ENCODE assay signal across 8 mouse cellular contexts in genomic region chr11:59483212-59483611, GRCm38 (mm10). TPM values are rescaled to one million over a fixed set of nuclear protein-coding genes. Genes with fewer than 3 reads are reported as not detected.
DNase-seq lines count a peak whose midpoint lies in the region; ATAC-seq lines count a peak whose summit lies in the region.

No protein-coding gene starts in this region.

- H3K4me1 ChIP-seq in intestine, embryonic 15.5 days (replicated peaks) = no peaks in the 10 kb centered on the region

- WGBS in intestine, embryonic 15.5 days = 6% methylated on average over 2 of the region's 2 CpGs

- H3K27ac ChIP-seq in intestine, embryonic 15.5 days = no peak overlapping the region

- no peak overlapping the region for H3K9ac ChIP-seq in intestine, embryonic 15.5 days

- no peak overlapping the region for H3K4me2 ChIP-seq in intestine, embryonic 15.5 days (replicated peaks)

- DNase-seq in gastrocnemius, postnatal 10 days = peak; percentile 45
- no peak for DNase-seq in gastrocnemius, postnatal 36 days
- peak; percentile 46 for DNase-seq in right cerebral cortex, postnatal 14 days
- no peak for DNase-seq in right cerebral cortex, postnatal 25 days
- DNase-seq in c-Kit-negative CD71-positive TER-119-positive erythroid progenitor cells, embryonic 14.5 days (ENCODE audit: low read depth, low spot score) = peak; percentile 26
- peak; percentile 62 for DNase-seq in lung, postnatal 25 days (ENCODE audit: low spot score)

- H3K36me3 ChIP-seq in intestine, embryonic 15.5 days = peaks cover 16% of the 10 kb centered on the region; the same call in 1 of the 2 replicates

- H3K4me3 ChIP-seq in intestine, embryonic 15.5 days (replicated peaks) = no peak overlapping the region

- peak; percentile 6; the same call in 1 of the 2 replicates for ATAC-seq in intestine, embryonic 15.5 days
- ATAC-seq in megakaryocyte-erythroid progenitor cell, adult 5-6 weeks (replicated peaks; ENCODE audit: low FRiP score, low TSS enrichment, poor library complexity, severe bottlenecking) = no peak

- intact Hi-C loops in gastrocnemius, postnatal 36 days (cut with DNase I) = loop anchor here (2.0 to 5.0 kb wide), 2 partner anchors 180 to 241 kb away; no protein-coding TSS in a partner anchor

- no peaks in the 10 kb centered on the region for H3K9me3 ChIP-seq in intestine, embryonic 15.5 days

- no peaks in the 10 kb centered on the region for H3K27me3 ChIP-seq in intestine, embryonic 15.5 days (replicated peaks)

RNA-seq across cellular contexts. Expression of gene Zfp867, which starts 10.9 kb away (rescaled TPM):
- total RNA-seq in gastrocnemius, postnatal 10 days (2021) = 1 to 10 TPM; 4.1 to 4.2 TPM
- total RNA-seq in gastrocnemius, postnatal 36 days (2021) = 1 to 10 TPM; 1.8 to 2.8 TPM
- polyA plus RNA-seq in intestine, embryonic 15.5 days (2015; fragmentation: Nextera tagmentation; extraction: Ambion mirVana) = 4.7 and 5.3 TPM in 2 replicates
- 2.0 and 2.6 TPM in 2 replicates for total RNA-seq in megakaryocyte-erythroid progenitor cell, adult 5-6 weeks (2014; fragmentation: Nextera tagmentation)
- 2.2 and 2.7 TPM in 2 replicates for total RNA-seq in megakaryocyte-erythroid progenitor cell, adult 5-6 weeks (2017)

RNA-seq across cellular contexts. Expression of gene Snap47, which starts 32.2 kb away (rescaled TPM):
- 10 to 100 TPM; 25.8 to 28.0 TPM for total RNA-seq in gastrocnemius, postnatal 10 days (2021)
- 10 to 100 TPM; 19.5 to 20.5 TPM for total RNA-seq in gastrocnemius, postnatal 36 days (2021)
- polyA plus RNA-seq in intestine, embryonic 15.5 days (2015; fragmentation: Nextera tagmentation; extraction: Ambion mirVana) = 78.1 and 82.9 TPM in 2 replicates
- 8.7 and 11.5 TPM in 2 replicates for total RNA-seq in megakaryocyte-erythroid progenitor cell, adult 5-6 weeks (2014; fragmentation: Nextera tagmentation)
- 9.0 and 9.6 TPM in 2 replicates for total RNA-seq in megakaryocyte-erythroid progenitor cell, adult 5-6 weeks (2017)

RNA-seq across cellular contexts. Expression of gene Jmjd4, which starts 33.4 kb away (rescaled TPM):
- 1 to 10 TPM; 7.9 to 8.2 TPM for total RNA-seq in gastrocnemius, postnatal 10 days (2021)
- total RNA-seq in gastrocnemius, postnatal 36 days (2021) = 1 to 10 TPM; 6.9 to 8.2 TPM
- 9.3 and 9.4 TPM in 2 replicates for polyA plus RNA-seq in intestine, embryonic 15.5 days (2015; fragmentation: Nextera tagmentation; extraction: Ambion mirVana)
- total RNA-seq in megakaryocyte-erythroid progenitor cell, adult 5-6 weeks (2014; fragmentation: Nextera tagmentation) = 10.2 and 12.8 TPM in 2 replicates
- 7.4 and 10.3 TPM in 2 replicates for total RNA-seq in megakaryocyte-erythroid progenitor cell, adult 5-6 weeks (2017)

RNA-seq across cellular contexts. Expression of gene Zkscan17, which starts 43.3 kb away (rescaled TPM):
- total RNA-seq in gastrocnemius, postnatal 10 days (2021) = 10 to 100 TPM; 14.5 to 14.9 TPM
- total RNA-seq in gastrocnemius, postnatal 36 days (2021) = 10 to 100 TPM; 14.8 to 17.1 TPM
- polyA plus RNA-seq in intestine, embryonic 15.5 days (2015; fragmentation: Nextera tagmentation; extraction: Ambion mirVana) = 16.3 and 16.4 TPM in 2 replicates
- total RNA-seq in megakaryocyte-erythroid progenitor cell, adult 5-6 weeks (2014; fragmentation: Nextera tagmentation) = 23.0 and 24.9 TPM in 2 replicates
- 10.4 and 17.5 TPM in 2 replicates for total RNA-seq in megakaryocyte-erythroid progenitor cell, adult 5-6 weeks (2017)

RNA-seq across cellular contexts. Expression of gene Nlrp3, which starts 58.2 kb away (rescaled TPM):
- under 1 TPM; 0.28 to 0.45 TPM for total RNA-seq in gastrocnemius, postnatal 10 days (2021)
- under 1 TPM in 1 of 2 experiments, not detected in 1; 0.10 TPM for total RNA-seq in gastrocnemius, postnatal 36 days (2021)
- polyA plus RNA-seq in intestine, embryonic 15.5 days (2015; fragmentation: Nextera tagmentation; extraction: Ambion mirVana) = 0.35 and 0.36 TPM in 2 replicates
- total RNA-seq in megakaryocyte-erythroid progenitor cell, adult 5-6 weeks (2014; fragmentation: Nextera tagmentation) = not detected in 2 replicates
- 0.30 TPM in 1 of 2 replicates, not detected in the other for total RNA-seq in megakaryocyte-erythroid progenitor cell, adult 5-6 weeks (2017)

Comparison
In these comparisons a context has a peak if more than half of its experiments do, and no peak if none do; other contexts are left out.
1. DNase-seq: peak in gastrocnemius, postnatal 10 days (single experiment), right cerebral cortex, postnatal 14 days (single experiment), c-Kit-negative CD71-positive TER-119-positive erythroid progenitor cells, embryonic 14.5 days (single experiment) and lung, postnatal 25 days (single experiment); none in gastrocnemius, postnatal 36 days (0 of 2) and right cerebral cortex, postnatal 25 days (single experiment).